Mouse (Mus musculus) kidney, embryonic 14.5 days (tissue): ENCODE measurements at regions not wholly inside any gene's neighbourhood (a gene's known extent, or its start where the extent isn't known, plus 50 kb on each side); places are given as distances from the start of the nearest gene placed in this dataset.

Source experiments
- ATAC-seq: fragments of 200-750 bp; cut with Nextera tagmentation; 2 replicates; pipeline ENCODE4 v1.8.0; 2017; ENCODE audit warnings: moderate number of reproducible peaks, mild to moderate bottlenecking, moderate TSS enrichment, moderate library complexity; ENCODE audit not compliant: low FRiP score, low TSS enrichment
- H3K27ac ChIP-seq: fragments of 300-500 bp; sonication (generic); 2 replicates; pipeline ENCODE4 v1.5.1; 2014; ENCODE audit warnings: low read depth, mild to moderate bottlenecking, low read length, moderate library complexity, mixed read lengths
- H3K27me3 ChIP-seq: fragments of 300-500 bp; sonication (generic); 2 replicates; pipeline ENCODE4 v1.6.1; 2014; ENCODE audit warnings: mild to moderate bottlenecking, low read length; ENCODE audit not compliant: control insufficient read depth, insufficient read depth
- H3K36me3 ChIP-seq: fragments of 300-500 bp; sonication (generic); 2 replicates; pipeline ENCODE4 v1.6.1; 2014; ENCODE audit warnings: low read length, mixed read lengths; ENCODE audit not compliant: control insufficient read depth, insufficient read depth
- H3K4me1 ChIP-seq: fragments of 300-500 bp; sonication (generic); 2 replicates; pipeline ENCODE4 v1.6.1; 2014; ENCODE audit warnings: low read length, mixed read lengths; ENCODE audit not compliant: control insufficient read depth, insufficient read depth
- H3K4me2 ChIP-seq: fragments of 300-500 bp; sonication (generic); replicated peaks from 2 replicates; pipeline ENCODE4 v1.6.1; 2014; ENCODE audit warnings: low read depth, mild to moderate bottlenecking, low read length
- H3K4me3 ChIP-seq: fragments of 300-500 bp; sonication (generic); 2 replicates; pipeline ENCODE4 v1.5.1; 2014; ENCODE audit warnings: mild to moderate bottlenecking, low read length
- H3K9ac ChIP-seq: fragments of 300-500 bp; sonication (generic); 2 replicates; pipeline ENCODE4 v1.6.1; 2014; ENCODE audit warnings: low read depth, mild to moderate bottlenecking, low read length, moderate library complexity
- H3K9me3 ChIP-seq: fragments of 300-500 bp; sonication (generic); 2 replicates; pipeline ENCODE4 v1.6.1; 2016; ENCODE audit warnings: low read length; ENCODE audit not compliant: control insufficient read depth
- WGBS: fragments of 180-500 bp; shearing (Covaris S2); extraction: QIAGEN DNeasy Blood & Tissue Kit; methylation state at CpG from one replicate; pipeline ENCODE4 v1.1.7; 2014; 5-methylcytosine and 5-hydroxymethylcytosine counted together

- Histone ChIP-seq H3K4me2 (peak overlapping the region; percentile 21), H3K4me3 (peak overlapping the region; percentile 5; the same call in 1 of the 2 replicates)
- ATAC-seq = 0 out of 2 replicates have a peak, but pooled peaks have one; percentile 43
Measured at GRCm38 (mm10) chr7:69740495-69740894, 626.0 kb downstream of the Nr2f2 start.

GRCm38 (mm10) chr7:69738998-69739397, 627.5 kb downstream of the Nr2f2 start:
- H3K27ac ChIP-seq = no peak overlapping the region
- H3K9me3 ChIP-seq = no peaks in the 10 kb centered on the region
- H3K4me2 ChIP-seq = no peak overlapping the region
- no peaks in the 10 kb centered on the region for H3K4me1 ChIP-seq
- no peaks in the 10 kb centered on the region for H3K36me3 ChIP-seq
- no peaks in the 10 kb centered on the region for H3K27me3 ChIP-seq
- H3K4me3 ChIP-seq = no peak overlapping the region
- H3K9ac ChIP-seq = no peak overlapping the region
- ATAC-seq = no peak
- WGBS = 80% methylated on average over 7 of the region's 7 CpGs

More at GRCm38 (mm10) chr7:69740495-69740894, 626.0 kb downstream of the Nr2f2 start:
- Histone ChIP-seq H3K27ac (no peak overlapping the region), H3K27me3 (no peaks in the 10 kb centered on the region), H3K9me3 (no peaks in the 10 kb centered on the region), H3K9ac (no peak overlapping the region), H3K4me1 (no peaks in the 10 kb centered on the region), H3K36me3 (no peaks in the 10 kb centered on the region)
- 13% methylated on average over 6 of the region's 6 CpGs for WGBS

GRCm38 (mm10) chr7:69715081-69715480, 651.5 kb downstream of the Nr2f2 start:
- no peaks in the 10 kb centered on the region for H3K9me3 ChIP-seq
- no peak overlapping the region for H3K4me2 ChIP-seq
- no peaks in the 10 kb centered on the region for H3K4me1 ChIP-seq
- no peak overlapping the region for H3K4me3 ChIP-seq
- H3K9ac ChIP-seq = no peak overlapping the region
- no peaks in the 10 kb centered on the region for H3K27me3 ChIP-seq
- no peaks in the 10 kb centered on the region for H3K36me3 ChIP-seq
- ATAC-seq = no peak
- H3K27ac ChIP-seq = no peak overlapping the region
- 88% methylated on average over 5 of the region's 5 CpGs for WGBS

GRCm38 (mm10) chr7:69670211-69670610, 696.3 kb downstream of the Nr2f2 start:
- Histone ChIP-seq H3K27me3 (no peaks in the 10 kb centered on the region), H3K27ac (no peak overlapping the region), H3K4me2 (no peak overlapping the region), H3K4me1 (no peaks in the 10 kb centered on the region), H3K9me3 (no peaks in the 10 kb centered on the region), H3K36me3 (no peaks in the 10 kb centered on the region), H3K9ac (no peak overlapping the region), H3K4me3 (no peak overlapping the region)
- 78% methylated on average over 1 of the region's 1 CpGs for WGBS
- ATAC-seq = no peak

- ATAC-seq = 0 out of 2 replicates have a peak, but pooled peaks have one; percentile 43
- Histone ChIP-seq H3K4me2 (no peak overlapping the region), H3K27ac (no peak overlapping the region), H3K4me1 (no peaks in the 10 kb centered on the region), H3K27me3 (no peaks in the 10 kb centered on the region), H3K9me3 (no peaks in the 10 kb centered on the region), H3K36me3 (no peaks in the 10 kb centered on the region), H3K9ac (no peak overlapping the region), H3K4me3 (no peak overlapping the region)
- 11% methylated on average over 9 of the region's 9 CpGs for WGBS
Measured at GRCm38 (mm10) chr7:69655583-69655982, 711.0 kb downstream of the Nr2f2 start.

- Histone ChIP-seq H3K9ac (no peak overlapping the region), H3K9me3 (no peaks in the 10 kb centered on the region), H3K4me3 (no peak overlapping the region), H3K4me1 (no peaks in the 10 kb centered on the region), H3K27ac (no peak overlapping the region), H3K4me2 (no peak overlapping the region), H3K36me3 (no peaks in the 10 kb centered on the region), H3K27me3 (no peaks in the 10 kb centered on the region)
- peak; percentile 79 for ATAC-seq
- 31% methylated on average over 6 of the region's 6 CpGs for WGBS
Measured at GRCm38 (mm10) chr7:69645449-69645848, 721.1 kb downstream of the Nr2f2 start.

- H3K27me3 ChIP-seq = no peaks in the 10 kb centered on the region
- WGBS = 55% methylated on average over 9 of the region's 9 CpGs
Measured at GRCm38 (mm10) chr7:69641652-69642051, 724.9 kb downstream of the Nr2f2 start.

GRCm38 (mm10) chr7:69599866-69600265, 766.7 kb downstream of the Nr2f2 start:
- Histone ChIP-seq H3K27ac (no peak overlapping the region), H3K4me3 (no peak overlapping the region), H3K27me3 (no peaks in the 10 kb centered on the region), H3K9me3 (no peaks in the 10 kb centered on the region), H3K36me3 (no peaks in the 10 kb centered on the region), H3K4me1 (no peaks in the 10 kb centered on the region), H3K4me2 (no peak overlapping the region), H3K9ac (no peak overlapping the region)
- 65% methylated on average over 3 of the region's 3 CpGs for WGBS
- no peak for ATAC-seq

More at GRCm38 (mm10) chr7:69641652-69642051, 724.9 kb downstream of the Nr2f2 start:
- no peak for ATAC-seq
- no peaks in the 10 kb centered on the region for H3K9me3 ChIP-seq
- no peaks in the 10 kb centered on the region for H3K36me3 ChIP-seq
- H3K4me2 ChIP-seq = no peak overlapping the region
- H3K4me3 ChIP-seq = no peak overlapping the region
- no peak overlapping the region for H3K27ac ChIP-seq
- no peaks in the 10 kb centered on the region for H3K4me1 ChIP-seq
- H3K9ac ChIP-seq = no peak overlapping the region

- no peaks in the 10 kb centered on the region for H3K4me1 ChIP-seq
- ATAC-seq = no peak
- H3K36me3 ChIP-seq = no peaks in the 10 kb centered on the region
- no peak overlapping the region for H3K4me3 ChIP-seq
- no peaks in the 10 kb centered on the region for H3K9me3 ChIP-seq
- no peaks in the 10 kb centered on the region for H3K27me3 ChIP-seq
- WGBS = 47% methylated on average over 6 of the region's 6 CpGs
- no peak overlapping the region for H3K4me2 ChIP-seq
- no peak overlapping the region for H3K27ac ChIP-seq
- no peak overlapping the region for H3K9ac ChIP-seq
Measured at GRCm38 (mm10) chr7:69585716-69586115, 780.8 kb downstream of the Nr2f2 start.
